Mouse (Mus musculus) mouse trophoblast stem cell (cell line): ENCODE measurements at regions not wholly inside any gene's neighbourhood (a gene's known extent, or its start where the extent isn't known, plus 50 kb on each side); places are given as distances from the start of the nearest gene placed in this dataset.

Experiments used
- in situ Hi-C, 2 experiments: fragments of 300-500 bp; cut with MseI, MboI; formaldehyde crosslinking; loops; 2 replicates in 1 of 2; 3 replicates in 1 of 2; pipeline ENCODE4 v1.15.1; 2025

GRCm38 (mm10) chr3:100401080-100401479, 88.0 kb downstream of the Tent5c start:
- in situ Hi-C loops: no loop called here

- in situ Hi-C loops: no loop called here
Observed at GRCm38 (mm10) chr3:100397491-100397890, 91.6 kb downstream of the Tent5c start.

- in situ Hi-C loops: no loop called here
Observed at GRCm38 (mm10) chr3:100394911-100395604, 94.1 kb downstream of the Tent5c start.

GRCm38 (mm10) chr3:100393956-100394355, 95.2 kb downstream of the Tent5c start:
- in situ Hi-C loops: no loop called here

GRCm38 (mm10) chr3:100382181-100382580, 106.9 kb downstream of the Tent5c start:
- in situ Hi-C loops: no loop called here

GRCm38 (mm10) chr3:100381363-100381762, 107.8 kb downstream of the Tent5c start:
- in situ Hi-C loops: no loop called here

GRCm38 (mm10) chr3:100376162-100376561, 113.0 kb downstream of the Tent5c start:
- in situ Hi-C loops: no loop called here

GRCm38 (mm10) chr3:100366884-100367840, 122.0 kb downstream of the Tent5c start:
- in situ Hi-C loops: no loop called here

GRCm38 (mm10) chr3:100366447-100366846, 122.7 kb downstream of the Tent5c start:
- in situ Hi-C loops: no loop called here

- in situ Hi-C loops: no loop called here
Observed at GRCm38 (mm10) chr3:100365354-100365945, 123.7 kb downstream of the Tent5c start.

- in situ Hi-C loops: no loop called here
Observed at GRCm38 (mm10) chr3:100364706-100365105, 124.4 kb downstream of the Tent5c start.

GRCm38 (mm10) chr3:100362983-100363382, 126.1 kb downstream of the Tent5c start:
- in situ Hi-C loops: no loop called here

GRCm38 (mm10) chr3:100360019-100360418, 129.1 kb downstream of the Tent5c start:
- in situ Hi-C loops: no loop called here

GRCm38 (mm10) chr3:100359036-100359435, 130.1 kb downstream of the Tent5c start:
- in situ Hi-C loops: loop anchor here (10.0 kb wide), 2 partner anchors 174 to 196 kb away; no protein-coding TSS in a partner anchor

GRCm38 (mm10) chr3:100333478-100333877, 155.6 kb downstream of the Tent5c start:
- in situ Hi-C loops: no loop called here

GRCm38 (mm10) chr3:100318357-100318756, 156.2 kb upstream of the Wdr3 start:
- in situ Hi-C loops: no loop called here

GRCm38 (mm10) chr3:100287818-100288217, 125.6 kb upstream of the Wdr3 start:
- in situ Hi-C loops: no loop called here

- in situ Hi-C loops: no loop called here
Observed at GRCm38 (mm10) chr3:100266976-100267375, 104.8 kb upstream of the Wdr3 start.

- in situ Hi-C loops: no loop called here
Observed at GRCm38 (mm10) chr3:100264991-100265390, 102.8 kb upstream of the Wdr3 start.
